Mouse (Mus musculus): ENCODE results near the gene Aebp1. TPM values are rescaled to one million over a fixed set of nuclear protein-coding genes. Genes with fewer than 3 reads are reported as not detected.

The Aebp1 gene
- total RNA-seq, 2 experiments from 2014 or later, result 15.2 to 18.6 TPM

GRCm38 (mm10) chr11:5851021-5851736 is 10.6 kb upstream of the Aebp1 start:
- no peak for DNase-seq (ENCODE audit: low spot score in 2 of 2)
- intact Hi-C loops (cut with DNase I), result no loop called here

DNA sequence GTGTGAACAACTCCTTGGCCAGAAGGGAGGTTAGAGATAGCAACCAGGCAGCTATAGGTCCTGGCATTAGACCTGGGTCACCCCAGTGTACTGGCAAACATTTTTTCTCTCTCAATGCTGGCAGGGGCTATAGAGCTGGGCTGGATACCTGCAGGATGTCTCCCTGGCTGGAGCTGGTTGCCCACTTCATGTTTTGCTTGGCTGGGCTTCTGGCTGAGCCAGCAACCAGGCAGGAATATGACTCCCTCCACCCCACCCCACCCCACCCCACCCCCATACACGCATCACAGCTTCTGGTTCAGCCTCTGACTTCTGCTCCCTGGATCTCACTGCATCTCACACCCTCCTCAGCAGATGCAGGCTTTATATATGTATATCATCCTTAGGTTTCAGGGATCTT is 9.4 kb upstream of the Aebp1 start:
- DNase-seq (ENCODE audit: low spot score in 2 of 2), result no peak
- intact Hi-C loops (cut with DNase I), result no loop called here

DNA sequence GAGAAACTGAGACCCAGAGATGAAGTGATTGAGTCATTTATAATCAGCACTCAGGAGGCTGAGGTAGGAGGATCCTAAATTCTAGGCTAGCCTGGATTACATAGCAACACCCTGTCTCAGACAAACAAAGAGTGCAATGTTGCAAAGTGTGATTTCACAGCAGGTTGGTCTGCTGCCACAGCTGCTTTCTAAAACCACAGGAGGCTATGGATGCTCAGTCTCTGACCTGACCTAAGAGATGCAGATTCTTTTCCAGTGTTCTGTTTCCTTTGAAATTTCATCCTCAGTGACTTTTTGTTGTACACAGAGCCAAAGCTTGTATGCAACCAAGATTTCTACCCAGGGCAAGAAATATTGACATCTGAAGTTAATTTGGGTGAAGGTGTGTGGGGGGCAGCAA is 6.3 kb upstream of the Aebp1 start:
- intact Hi-C loops (cut with DNase I), result no loop called here
- DNase-seq (ENCODE audit: low spot score in 2 of 2), result no peak

DNA sequence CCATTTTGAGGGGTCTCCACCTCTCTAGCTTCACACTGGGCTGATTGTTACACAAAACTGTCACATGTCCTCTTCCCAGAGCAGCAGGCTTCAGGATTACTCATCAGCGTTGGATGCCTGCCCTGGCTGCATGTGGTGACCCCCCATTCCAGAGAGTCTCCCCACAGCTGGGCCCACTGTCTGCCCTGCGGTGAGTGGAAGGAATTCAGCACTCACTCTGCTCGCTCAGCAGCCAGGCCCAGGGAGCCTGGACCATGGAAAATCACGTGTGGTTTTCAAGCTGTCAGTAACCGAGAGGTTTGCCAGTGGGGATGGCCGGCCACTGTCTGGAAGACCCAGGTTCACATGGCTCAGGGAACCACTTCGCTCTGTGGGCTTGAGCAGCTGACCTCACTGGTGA is 5.8 kb upstream of the Aebp1 start:
- DNase-seq (ENCODE audit: low spot score in 2 of 2), result peak; percentile 24 to 48
- intact Hi-C loops (cut with DNase I), result no loop called here

- intact Hi-C loops (cut with DNase I), result no loop called here
- DNase-seq (ENCODE audit: low spot score in 2 of 2), result no peak
Measured at GRCm38 (mm10) chr11:5856479-5857130, 5.1 kb upstream of the Aebp1 start.

- intact Hi-C loops (cut with DNase I), result no loop called here
- no peak for DNase-seq (ENCODE audit: low spot score in 2 of 2)
Measured at GRCm38 (mm10) chr11:5858723-5859122, 3.0 kb upstream of the Aebp1 start.

- no peak for DNase-seq (ENCODE audit: low spot score in 2 of 2)
- intact Hi-C loops (cut with DNase I), result no loop called here
Measured at GRCm38 (mm10) chr11:5859883-5860550, 1.7 kb upstream of the Aebp1 start.

DNA sequence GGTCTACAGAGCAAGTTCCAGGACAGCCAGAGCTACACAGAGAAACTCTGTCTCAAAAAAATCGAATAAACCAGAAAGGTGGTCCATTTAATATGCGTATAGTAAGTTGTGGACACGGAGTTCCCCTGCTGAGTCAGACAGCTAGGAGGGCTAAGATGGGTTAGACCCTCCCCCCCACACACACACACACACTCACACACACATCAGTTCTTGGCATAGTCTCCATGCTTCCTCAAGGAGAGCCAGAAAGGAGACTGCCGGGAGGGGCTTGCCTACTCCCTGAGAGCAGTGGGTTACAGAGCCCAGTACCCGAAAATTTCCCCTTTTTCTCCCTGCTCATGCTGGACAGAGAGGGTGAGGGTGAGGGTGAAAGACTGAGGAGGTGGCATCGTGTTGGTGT is 1.1 kb upstream of the Aebp1 start:
- intact Hi-C loops (cut with DNase I), result no loop called here

GRCm38 (mm10) chr11:5862394-5863105 is 803 bp downstream of the Aebp1 start:
- no peak for DNase-seq (ENCODE audit: low spot score in 2 of 2)
- intact Hi-C loops (cut with DNase I), result no loop called here

More for the DNA sequence above, 1.1 kb upstream of the Aebp1 start:
- DNase-seq (ENCODE audit: low spot score in 2 of 2), result no peak

GRCm38 (mm10) chr11:5867196-5867595 is 5.4 kb downstream of the Aebp1 start:
- intact Hi-C loops (cut with DNase I), result no loop called here
- DNase-seq (ENCODE audit: low spot score in 2 of 2), result no peak

DNA sequence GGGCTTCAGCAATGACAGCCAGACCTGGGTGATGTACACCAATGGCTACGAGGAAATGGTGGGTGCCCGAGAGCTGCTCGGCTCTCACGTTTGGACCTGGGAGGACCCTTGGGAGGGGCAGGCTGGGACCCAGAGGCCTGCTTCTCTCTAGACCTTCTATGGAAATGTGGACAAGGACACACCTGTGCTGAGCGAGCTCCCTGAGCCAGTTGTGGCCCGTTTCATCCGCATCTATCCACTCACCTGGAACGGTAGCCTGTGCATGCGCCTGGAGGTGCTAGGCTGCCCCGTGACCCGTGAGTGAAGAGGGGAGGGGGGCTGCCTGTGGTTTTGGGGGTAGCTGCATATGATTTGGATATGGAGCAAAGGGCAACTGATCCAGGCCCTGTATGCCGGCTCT is 6.6 kb downstream of the Aebp1 start:
- intact Hi-C loops (cut with DNase I), result no loop called here

DNA sequence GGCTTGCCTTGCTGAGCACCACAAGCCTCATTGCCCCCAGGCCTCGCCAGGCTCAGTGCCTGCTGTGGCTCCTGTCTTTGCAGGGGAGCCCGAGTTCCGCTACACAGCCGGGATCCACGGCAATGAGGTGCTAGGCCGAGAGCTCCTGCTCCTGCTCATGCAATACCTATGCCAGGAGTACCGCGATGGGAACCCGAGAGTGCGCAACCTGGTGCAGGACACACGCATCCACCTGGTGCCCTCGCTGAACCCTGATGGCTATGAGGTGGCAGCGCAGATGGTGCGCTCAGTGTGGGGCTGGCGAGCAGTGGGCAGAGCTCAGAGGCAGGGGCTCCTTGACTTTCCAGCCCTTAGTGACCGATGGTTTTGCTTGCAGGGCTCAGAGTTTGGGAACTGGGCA is 7.6 kb downstream of the Aebp1 start:
- intact Hi-C loops (cut with DNase I), result no loop called here

More for the DNA sequence above, 6.6 kb downstream of the Aebp1 start:
- no peak for DNase-seq (ENCODE audit: low spot score in 2 of 2)

GRCm38 (mm10) chr11:5870069-5870468 is 8.3 kb downstream of the Aebp1 start:
- no peak for DNase-seq (ENCODE audit: low spot score in 2 of 2)
- intact Hi-C loops (cut with DNase I), result no loop called here

More for the DNA sequence above, 7.6 kb downstream of the Aebp1 start:
- DNase-seq (ENCODE audit: low spot score in 2 of 2), result no peak

DNA sequence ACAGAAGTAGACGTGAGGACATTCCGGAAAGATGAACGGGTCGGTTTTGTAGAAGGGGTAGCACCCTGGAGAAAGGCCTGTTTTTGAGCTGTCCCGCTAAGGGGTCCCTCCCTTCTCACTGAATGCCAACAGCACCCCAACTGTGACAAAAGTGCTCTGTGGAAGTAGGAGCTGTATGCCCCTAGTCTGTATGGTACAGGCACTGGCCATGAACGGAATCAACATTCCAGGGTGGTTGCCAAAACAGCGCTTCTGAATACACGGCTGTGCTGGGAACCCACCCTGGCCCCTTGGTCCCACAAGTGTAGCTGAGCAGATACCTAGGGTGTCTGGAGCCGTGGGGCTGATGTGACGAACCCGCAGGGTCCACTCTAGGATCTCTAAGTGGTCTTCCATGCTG is 11.0 kb downstream of the Aebp1 start:
- DNase-seq (ENCODE audit: low spot score in 2 of 2), result no peak
- intact Hi-C loops (cut with DNase I), result no loop called here

GRCm38 (mm10) chr11:5873192-5873591 is 11.4 kb downstream of the Aebp1 start:
- DNase-seq (ENCODE audit: low spot score in 2 of 2), result no peak
- intact Hi-C loops (cut with DNase I), result no loop called here

GRCm38 (mm10) chr11:5877421-5877820 is 15.7 kb downstream of the Aebp1 start:
- intact Hi-C loops (cut with DNase I), result loop anchor here (5.0 kb wide), 1 partner anchor 90 kb away; the partner anchor contains the start of gene Dbnl
- DNase-seq (ENCODE audit: low spot score in 2 of 2), result no peak

GRCm38 (mm10) chr11:5877921-5878526 is 16.3 kb downstream of the Aebp1 start, which contains the start of gene Pold2:
TSS of gene Pold2 (minus strand) at chr11:5878292.
- DNase-seq (ENCODE audit: low spot score in 2 of 2), result peak; percentile 98
- intact Hi-C loops (cut with DNase I), result loop anchor here (5.0 kb wide), 1 partner anchor 91 kb away; the partner anchor contains the start of gene Dbnl

DNA sequence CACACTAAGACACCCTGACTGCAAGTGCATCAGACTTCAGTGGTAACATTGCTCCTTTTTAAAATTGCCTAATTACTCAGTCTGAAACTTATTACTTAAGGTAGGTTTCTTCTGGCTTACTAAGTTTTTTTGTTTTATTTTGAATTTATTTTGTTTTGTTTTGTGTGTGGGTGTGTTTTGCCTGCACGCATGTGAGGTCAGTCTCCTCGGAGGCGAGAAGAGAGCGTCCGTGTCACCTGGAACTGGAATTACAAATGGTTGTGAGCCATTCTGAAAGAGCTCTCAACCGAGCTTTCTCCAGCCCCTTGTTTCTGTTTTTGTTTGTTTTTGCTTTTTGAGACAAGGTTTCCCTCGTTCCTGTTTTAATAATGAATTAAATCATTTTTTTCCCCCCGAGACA is 16.9 kb downstream of the Aebp1 start:
- intact Hi-C loops (cut with DNase I), result loop anchor here (5.0 kb wide), 1 partner anchor 91 kb away; the partner anchor contains the start of gene Dbnl

DNA sequence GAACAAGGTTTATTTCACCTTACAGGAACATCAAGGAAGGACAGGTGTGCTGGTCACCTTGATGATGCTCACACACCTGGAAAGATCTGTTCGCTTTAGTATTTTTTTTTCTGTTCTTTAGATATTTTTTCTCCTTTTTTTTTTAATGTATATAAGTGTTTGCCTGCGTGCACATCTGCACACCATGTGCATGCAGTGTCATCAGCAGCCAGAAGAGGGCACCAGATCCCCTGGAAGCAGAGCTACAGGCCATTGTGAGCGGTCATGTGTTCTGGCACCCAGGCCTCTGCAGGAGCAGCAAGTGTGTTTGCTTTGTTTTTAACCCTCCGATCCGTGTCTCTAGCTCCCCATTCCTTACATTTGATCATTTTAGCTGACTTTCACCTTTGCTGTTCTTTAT is 18.2 kb downstream of the Aebp1 start:
- peak; percentile 68 to 78 for DNase-seq (ENCODE audit: low spot score in 2 of 2)
- intact Hi-C loops (cut with DNase I), result loop anchor here (5.0 kb wide), 2 partner anchors 77 to 93 kb away; partner anchors contain the start of genes Dbnl and Ykt6

More for the DNA sequence above, 16.9 kb downstream of the Aebp1 start:
- DNase-seq (ENCODE audit: low spot score in 2 of 2), result no peak
